Mouse (Mus musculus) induced T-regulatory cell, adult 2 months (primary cell): ENCODE measurements around the gene Efna2.

ENCODE experiments used
- DNase-seq: peaks from one replicate; pipeline ENCODE4 v3.0.0-alpha.2; 2012; ENCODE audit warnings: low read depth

Efna2 gene

DNA sequence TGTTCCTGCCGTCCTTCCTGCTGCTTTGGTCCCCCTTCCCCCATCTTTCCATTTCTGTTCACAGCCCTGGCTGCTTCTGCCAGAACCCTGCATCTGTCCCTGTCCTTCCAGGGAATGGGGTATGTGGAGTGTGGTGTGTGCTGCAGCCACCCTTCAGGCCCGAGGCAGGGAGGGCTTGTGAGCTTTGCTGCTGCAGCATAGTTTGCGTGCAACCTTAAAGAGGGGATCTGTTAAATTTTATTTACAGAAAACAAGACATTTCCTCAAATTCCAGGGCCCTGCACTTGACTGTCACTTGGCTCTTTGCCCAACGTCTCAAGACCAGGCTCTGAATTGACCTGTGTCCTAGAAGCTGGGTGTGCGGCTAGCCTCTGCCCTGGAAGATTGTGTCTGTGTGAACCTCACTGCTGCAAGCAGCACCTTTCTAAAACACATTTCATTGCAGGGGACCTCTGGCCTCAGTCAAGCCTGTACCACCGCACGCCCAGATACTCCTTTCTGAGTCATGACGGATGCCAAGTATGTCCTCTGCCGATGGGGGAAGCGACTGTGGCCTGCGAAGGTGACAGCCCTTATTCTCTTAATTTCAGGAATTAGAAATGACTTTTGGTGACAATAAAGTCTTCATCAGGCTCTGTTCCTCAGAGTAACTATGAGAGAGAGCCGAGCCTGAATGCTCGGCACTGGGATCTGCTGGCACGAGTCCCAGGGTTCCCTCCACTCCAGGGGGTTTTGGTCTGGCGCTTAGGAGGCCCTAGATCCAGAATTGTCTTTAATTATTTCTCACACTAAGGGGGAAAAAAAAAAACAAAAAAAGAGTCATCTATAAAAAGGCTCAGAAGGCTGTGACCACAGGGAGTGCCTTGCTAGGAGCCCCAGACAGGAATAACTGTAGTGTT, 48.8 kb downstream of the Efna2 start:
- no peak for DNase-seq

GRCm38 (mm10) chr10:80236145-80236825, 57.0 kb downstream of the Efna2 start:
- no peak for DNase-seq

- no peak for DNase-seq
Measured at GRCm38 (mm10) chr10:80237020-80237419, 57.7 kb downstream of the Efna2 start.

DNA sequence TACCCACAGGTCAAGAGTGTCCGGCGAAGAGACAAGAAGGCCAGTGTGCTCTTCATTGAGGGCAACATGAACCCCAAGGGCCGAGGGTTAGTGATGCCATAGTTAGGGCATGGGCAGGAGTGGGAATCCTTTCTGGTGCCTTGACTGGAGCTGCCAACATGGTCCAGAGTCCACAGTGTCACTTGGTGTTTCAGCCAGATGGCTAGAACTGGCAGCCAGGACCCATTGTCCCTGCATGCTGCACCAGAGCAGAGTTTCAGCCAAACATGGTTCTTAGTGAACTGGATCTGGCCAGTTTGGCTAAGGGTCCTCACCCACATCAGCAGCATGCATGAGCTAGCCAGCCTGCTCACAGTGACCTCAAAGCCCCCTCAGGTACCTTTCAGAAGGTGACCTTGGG, 59.0 kb downstream of the Efna2 start:
- DNase-seq: no peak
